ENCODE assay signal across 20 mouse cellular contexts in genomic region chr4:72167171-72167570, GRCm38 (mm10). TPM values are rescaled to one million over a fixed set of nuclear protein-coding genes. Genes with fewer than 3 reads are reported as not detected.
DNase-seq lines count a peak whose midpoint lies in the region; ATAC-seq and TF ChIP-seq lines count a peak whose summit lies in the region.
"Had no signal": no experiment of that assay in that cellular context is flagged by ENCODE, and none has a peak within 500 bp of the region (broad histone marks: within the 10 kb centered on the region; RNA-seq: fewer than 3 reads in every experiment).

No protein-coding gene starts in this region.

- H3K4me2 ChIP-seq in hindbrain, embryonic 11.5 days (replicated peaks; ENCODE audit: low read depth, low read length) = no peak overlapping the region
- H3K4me2 ChIP-seq in forebrain, embryonic 15.5 days (replicated peaks) = no peak overlapping the region
- no peak overlapping the region for H3K4me2 ChIP-seq in midbrain, embryonic 15.5 days
- H3K4me2 ChIP-seq: heart, embryonic 13.5 days had no signal

- ATAC-seq in hindbrain, embryonic 11.5 days (ENCODE audit: low FRiP score) = 0 out of 2 replicates have a peak, but pooled peaks have one; percentile 3
- ATAC-seq in forebrain, embryonic 15.5 days (replicated peaks) = peak; percentile 27
- peak; percentile 51 for ATAC-seq in midbrain, embryonic 15.5 days (replicated peaks)

- no peak for DNase-seq in hindbrain, embryonic 11.5 days (ENCODE audit: low spot score)
- no peak for DNase-seq in hindbrain, embryonic 10.5 days (ENCODE audit: low spot score)
- DNase-seq in MN1 (ENCODE audit: low spot score) = peak; percentile 32
- no peak for DNase-seq in right cerebral cortex, postnatal 25 days
- no peak for DNase-seq in lung, adult 2 months
- DNase-seq: cerebellum, adult 18-20 months; cerebellum, postnatal 25 days; heart, adult 11 months; kidney, postnatal 14 days; layer of hippocampus, adult 9-11 months; liver; lung, adult 18-20 months; lung, postnatal 36 days; right cerebral cortex, adult 18-20 months; thymus, postnatal 25 days had no signal

- 69% methylated on average over 3 of the region's 3 CpGs for WGBS in hindbrain, embryonic 11.5 days
- 76% methylated on average over 3 of the region's 3 CpGs for WGBS in hindbrain, embryonic 10.5 days
- WGBS in forebrain, embryonic 15.5 days = 16% methylated on average over 3 of the region's 3 CpGs
- 19% methylated on average over 3 of the region's 3 CpGs for WGBS in midbrain, embryonic 15.5 days
- 85% methylated on average over 3 of the region's 3 CpGs for WGBS in lung, adult 2 months

- no peak overlapping the region for H3K9ac ChIP-seq in hindbrain, embryonic 11.5 days (ENCODE audit: low read depth, low read length)
- no peak overlapping the region for H3K9ac ChIP-seq in forebrain, embryonic 15.5 days (replicated peaks)
- H3K9ac ChIP-seq in midbrain, embryonic 15.5 days = no peak overlapping the region
- H3K9ac ChIP-seq: heart, embryonic 13.5 days had no signal

- no peaks in the 10 kb centered on the region for H3K9me3 ChIP-seq in hindbrain, embryonic 11.5 days (ENCODE audit: control insufficient read depth, low read length)
- H3K9me3 ChIP-seq in hindbrain, embryonic 10.5 days = no peaks in the 10 kb centered on the region
- H3K9me3 ChIP-seq in forebrain, embryonic 15.5 days = no peaks in the 10 kb centered on the region
- H3K9me3 ChIP-seq in midbrain, embryonic 15.5 days = no peaks in the 10 kb centered on the region
- H3K9me3 ChIP-seq: heart, embryonic 13.5 days had no signal

- peaks cover 2% of the 10 kb centered on the region; the same call in 1 of the 2 replicates for H3K4me1 ChIP-seq in hindbrain, embryonic 11.5 days (replicated peaks; ENCODE audit: control insufficient read depth, insufficient read depth, low read length)
- H3K4me1 ChIP-seq in hindbrain, embryonic 10.5 days (replicated peaks) = peaks cover 46% of the 10 kb centered on the region
- H3K4me1 ChIP-seq in forebrain, embryonic 15.5 days = peaks cover 45% of the 10 kb centered on the region
- peaks cover 31% of the 10 kb centered on the region for H3K4me1 ChIP-seq in midbrain, embryonic 15.5 days
- no peaks in the 10 kb centered on the region for H3K4me1 ChIP-seq in lung, adult 2 months (ENCODE audit: control insufficient read depth, insufficient read depth, low read length)

- H3K4me3 ChIP-seq in hindbrain, embryonic 11.5 days (ENCODE audit: low read depth, low read length) = no peak overlapping the region
- H3K4me3 ChIP-seq in hindbrain, embryonic 10.5 days = no peak overlapping the region
- H3K4me3 ChIP-seq in forebrain, embryonic 15.5 days = no peak overlapping the region
- H3K4me3 ChIP-seq in midbrain, embryonic 15.5 days = no peak overlapping the region
- H3K4me3 ChIP-seq in lung, adult 2 months (replicated peaks; ENCODE audit: extremely low read depth, low read depth, low read length) = no peak overlapping the region
- H3K4me3 ChIP-seq: heart, embryonic 13.5 days; left cerebral cortex, adult 2 months had no signal

- TF ChIP-seq CTCF in lung, adult 2 months (IDR thresholded peaks at IDR 0.05; ENCODE audit: insufficient read depth, low read length) = no peak

- H3K27me3 ChIP-seq in hindbrain, embryonic 11.5 days (ENCODE audit: control insufficient read depth, insufficient read depth, low read length) = no peaks in the 10 kb centered on the region
- peaks cover 34% of the 10 kb centered on the region for H3K27me3 ChIP-seq in hindbrain, embryonic 10.5 days (ENCODE audit: insufficient read depth, poor library complexity, severe bottlenecking)
- H3K27me3 ChIP-seq in forebrain, embryonic 15.5 days = no peaks in the 10 kb centered on the region
- H3K27me3 ChIP-seq in midbrain, embryonic 15.5 days (replicated peaks) = no peaks in the 10 kb centered on the region

- H3K36me3 ChIP-seq in hindbrain, embryonic 11.5 days (ENCODE audit: control insufficient read depth, insufficient read depth, low read length) = no peaks in the 10 kb centered on the region
- H3K36me3 ChIP-seq in hindbrain, embryonic 10.5 days = peaks cover 45% of the 10 kb centered on the region
- H3K36me3 ChIP-seq in forebrain, embryonic 15.5 days = peaks cover 5% of the 10 kb centered on the region; the same call in 1 of the 2 replicates
- no peaks in the 10 kb centered on the region for H3K36me3 ChIP-seq in midbrain, embryonic 15.5 days (replicated peaks)
- H3K36me3 ChIP-seq: G1E had no signal

- no peak for TF ChIP-seq POLR2A in lung, adult 2 months (IDR thresholded peaks at IDR 0.05; ENCODE audit: borderline replicate concordance, extremely low read depth, low read depth, low read length)

- peak overlapping the region; percentile 75 for H3K27ac ChIP-seq in hindbrain, embryonic 11.5 days (ENCODE audit: low read depth, low read length)
- H3K27ac ChIP-seq in hindbrain, embryonic 10.5 days = no peak overlapping the region
- H3K27ac ChIP-seq in forebrain, embryonic 15.5 days (replicated peaks) = peak overlapping the region; percentile 63
- peak overlapping the region; percentile 63 for H3K27ac ChIP-seq in midbrain, embryonic 15.5 days
- H3K27ac ChIP-seq: heart, embryonic 13.5 days; left cerebral cortex, adult 2 months had no signal

RNA-seq across cellular contexts. Expression of gene Tle1, which starts 33.5 kb away (rescaled TPM):
- 43.8 and 44.1 TPM in 2 replicates for polyA plus RNA-seq in hindbrain, embryonic 11.5 days (2014; fragmentation: Nextera tagmentation; extraction: Ambion mirVana)
- polyA plus RNA-seq in hindbrain, embryonic 10.5 days (2016; fragmentation: Nextera tagmentation; extraction: Ambion mirVana) = 26.9 and 44.0 TPM in 2 replicates
- 38.2 and 40.0 TPM in 2 replicates for polyA plus RNA-seq in forebrain, embryonic 15.5 days (2015; fragmentation: Nextera tagmentation; extraction: Ambion mirVana)
- polyA plus RNA-seq in midbrain, embryonic 15.5 days (2015; fragmentation: Nextera tagmentation; extraction: Ambion mirVana) = 32.7 and 39.4 TPM in 2 replicates
- 36.2 and 53.1 TPM in 2 replicates for polyA plus RNA-seq in lung, adult 2 months (2012; rRNA removed)
- polyA plus RNA-seq: G1E had no signal
